Comparison of ENCODE assay signal across 7 mouse cellular contexts in the genomic region with DNA sequence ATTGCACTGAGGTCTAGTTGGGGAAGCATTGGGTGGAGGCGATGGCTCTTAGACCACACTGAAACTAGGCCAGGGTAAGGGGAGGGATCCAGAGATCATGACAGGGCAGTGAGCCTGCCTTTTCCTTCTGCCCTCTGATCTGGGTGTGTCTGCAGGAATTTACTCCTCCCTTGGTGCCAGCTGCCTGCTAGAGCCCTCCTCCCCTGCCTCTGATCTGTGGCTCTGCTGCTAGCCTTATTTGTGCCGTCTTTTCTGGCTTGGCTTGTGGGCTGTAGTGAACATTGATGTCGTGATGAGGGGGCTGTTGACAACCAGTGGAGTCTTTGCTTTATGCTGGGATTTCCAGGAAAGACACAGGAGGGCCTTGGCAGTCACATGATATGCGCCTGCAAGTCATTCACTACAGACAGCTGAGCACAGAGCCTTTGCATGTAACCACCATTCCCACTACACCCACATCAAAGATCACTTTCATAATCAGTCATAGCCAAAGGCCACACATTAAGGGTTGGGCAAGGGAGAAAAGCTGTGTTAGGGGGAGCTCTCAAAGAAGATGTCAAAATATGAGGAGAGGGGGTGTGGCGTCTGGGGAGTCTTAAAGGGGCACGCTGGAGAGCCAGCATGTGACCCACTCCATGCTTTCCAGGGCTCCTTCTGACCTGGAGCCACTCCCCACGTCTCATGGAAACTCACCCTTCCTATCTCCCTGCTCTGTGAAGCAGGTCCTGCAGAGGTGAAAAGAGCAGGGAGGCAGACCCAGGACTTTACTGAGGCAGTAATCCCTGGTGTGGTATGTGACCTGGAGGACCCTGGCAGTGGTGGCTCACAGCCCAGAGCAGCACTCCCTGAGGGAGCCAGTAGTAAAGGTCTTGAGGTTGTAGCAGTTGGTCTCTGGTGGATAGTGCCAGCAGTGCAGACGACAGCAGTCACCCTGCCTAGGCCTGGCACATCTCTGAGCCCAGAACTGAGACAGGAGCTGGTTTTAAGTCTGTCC. TPM values are rescaled to one million over a fixed set of nuclear protein-coding genes. Genes with fewer than 3 reads are reported as not detected.
DNase-seq lines count a peak whose midpoint lies in the region; ATAC-seq and TF ChIP-seq lines count a peak whose summit lies in the region.

No protein-coding gene starts in this region.

- H3K4me2 ChIP-seq in intestine, embryonic 16.5 days (ENCODE audit: low read depth, low read length) = peak overlapping the region; percentile 67
- H3K4me2 ChIP-seq in lung, embryonic 14.5 days = peak overlapping the region; percentile 62; the same call in 1 of the 2 replicates

- no peaks in the 10 kb centered on the region for H3K9me3 ChIP-seq in intestine, embryonic 16.5 days (ENCODE audit: control insufficient read depth, low read length)
- no peaks in the 10 kb centered on the region for H3K9me3 ChIP-seq in lung, embryonic 14.5 days (ENCODE audit: low read depth, low read length)

- no peaks in the 10 kb centered on the region for H3K36me3 ChIP-seq in heart, adult 2 months (ENCODE audit: control insufficient read depth, insufficient read depth, low read length)
- H3K36me3 ChIP-seq in intestine, embryonic 16.5 days (ENCODE audit: control insufficient read depth, insufficient read depth, low read length) = no peaks in the 10 kb centered on the region
- H3K36me3 ChIP-seq in lung, embryonic 14.5 days (ENCODE audit: insufficient read depth) = no peaks in the 10 kb centered on the region
- no peaks in the 10 kb centered on the region for H3K36me3 ChIP-seq in small intestine, adult 2 months (ENCODE audit: control insufficient read depth, insufficient read depth, low read length)

- H3K79me2 ChIP-seq in heart, adult 2 months (replicated peaks; ENCODE audit: control insufficient read depth, insufficient read depth, low read length) = no peaks in the 10 kb centered on the region

- no peaks in the 10 kb centered on the region for H3K27me3 ChIP-seq in heart, adult 2 months (ENCODE audit: control insufficient read depth, insufficient read depth, low read length)
- no peaks in the 10 kb centered on the region for H3K27me3 ChIP-seq in intestine, embryonic 16.5 days (replicated peaks; ENCODE audit: control insufficient read depth, insufficient read depth, low read length)
- no peaks in the 10 kb centered on the region for H3K27me3 ChIP-seq in lung, embryonic 14.5 days (ENCODE audit: insufficient read depth, low read length)
- no peaks in the 10 kb centered on the region for H3K27me3 ChIP-seq in small intestine, adult 2 months (ENCODE audit: control insufficient read depth, insufficient read depth, low read length)

- TF ChIP-seq EP300 in heart, adult 2 months (IDR thresholded peaks at IDR 0.05; ENCODE audit: insufficient read depth, low read depth, low read length) = 0 out of 2 replicates have a peak, but pooled peaks have one; percentile 6

- peak; percentile 88 for ATAC-seq in intestine, embryonic 16.5 days
- ATAC-seq in lung, embryonic 14.5 days (ENCODE audit: insufficient read depth) = peak; percentile 32; the same call in 1 of the 2 replicates

- TF ChIP-seq CTCF in heart, adult 2 months (IDR thresholded peaks at IDR 0.05) = peak; percentile 29; the same call in 1 of the 2 replicates
- no peak for TF ChIP-seq CTCF in lung, embryonic 14.5 days (IDR thresholded peaks at IDR 0.05; ENCODE audit: low read depth)
- TF ChIP-seq CTCF in small intestine, adult 2 months (IDR thresholded peaks at IDR 0.05; ENCODE audit: extremely low read depth, insufficient read length, insufficient replicate concordance, low read depth, low read length) = no peak

- H3K27ac ChIP-seq in heart, adult 2 months = peak overlapping the region; percentile 95
- peak overlapping the region; percentile 98 for H3K27ac ChIP-seq in intestine, embryonic 16.5 days (ENCODE audit: low read length)
- peak overlapping the region; percentile 88 for H3K27ac ChIP-seq in lung, embryonic 14.5 days (ENCODE audit: low read depth)
- H3K27ac ChIP-seq in small intestine, adult 2 months (ENCODE audit: insufficient read depth, low read depth, low read length) = peak overlapping the region; percentile 99

- intact Hi-C loops in heart, adult 2 months (cut with DNase I) = loop anchor here (5.0 kb wide), 1 partner anchor 67 kb away; the partner anchor contains the start of gene Ppfibp2

- 46% methylated on average over 8 of the region's 8 CpGs for WGBS in heart, adult 2 months
- WGBS in intestine, embryonic 16.5 days = 25% methylated on average over 8 of the region's 8 CpGs
- 18% methylated on average over 8 of the region's 8 CpGs for WGBS in lung, embryonic 14.5 days
- WGBS in small intestine, adult 2 months = 6% methylated on average over 8 of the region's 8 CpGs

- peak overlapping the region; percentile 3 for H3K9ac ChIP-seq in heart, adult 2 months (ENCODE audit: low read depth, low read length)
- peak overlapping the region; percentile 72 for H3K9ac ChIP-seq in intestine, embryonic 16.5 days (ENCODE audit: low read depth, low read length)
- no peak overlapping the region for H3K9ac ChIP-seq in lung, embryonic 14.5 days

- peaks cover 5% of the 10 kb centered on the region for H3K4me1 ChIP-seq in heart, adult 2 months (ENCODE audit: control insufficient read depth, insufficient read depth, low read length)
- H3K4me1 ChIP-seq in intestine, embryonic 16.5 days (ENCODE audit: control insufficient read depth, insufficient read depth, low read length) = peaks cover 37% of the 10 kb centered on the region
- peaks cover 28% of the 10 kb centered on the region for H3K4me1 ChIP-seq in lung, embryonic 14.5 days (ENCODE audit: insufficient read depth)
- H3K4me1 ChIP-seq in small intestine, adult 2 months (ENCODE audit: control insufficient read depth, insufficient read depth, insufficient read length, low read length) = peaks cover 36% of the 10 kb centered on the region

- peak overlapping the region; percentile 55 for H3K4me3 ChIP-seq in heart, adult 2 months
- H3K4me3 ChIP-seq in intestine, embryonic 16.5 days (ENCODE audit: low read length) = peak overlapping the region; percentile 52
- H3K4me3 ChIP-seq in lung, embryonic 14.5 days (ENCODE audit: low read depth, low read length) = no peak overlapping the region
- H3K4me3 ChIP-seq in small intestine, adult 2 months (ENCODE audit: low read depth, low read length) = peak overlapping the region; percentile 78

- DNase-seq in NIH3T3 (ENCODE audit: low read depth) = peak; percentile 1
- peak; percentile 47 for DNase-seq in embryo, embryonic 10.5 days (ENCODE audit: low spot score)
- peak; percentile 53 to 61 for DNase-seq in heart, adult 2 months
- peak; percentile 28 for DNase-seq in lung, embryonic 14.5 days
- DNase-seq in thymus, postnatal 14 days = no peak

- no peak for TF ChIP-seq POLR2A in heart, adult 2 months (IDR thresholded peaks at IDR 0.05; ENCODE audit: insufficient read depth, low read depth, low read length)
- no peak; the same call in 1 of the 2 replicates for TF ChIP-seq POLR2A in small intestine, adult 2 months (IDR thresholded peaks at IDR 0.05; ENCODE audit: low read depth, low read length)

RNA-seq across cellular contexts. Expression of gene 5330417H12Rik, which starts 39.4 kb away (rescaled TPM):
- total RNA-seq in heart, adult 2 months (2021) = not detected
- not detected in 2 replicates for polyA plus RNA-seq in heart, adult 2 months (2012; rRNA removed)
- not detected in 2 replicates for polyA plus RNA-seq in intestine, embryonic 16.5 days (2015; fragmentation: Nextera tagmentation; extraction: Ambion mirVana)
- polyA plus RNA-seq in lung, embryonic 14.5 days (2014; fragmentation: Nextera tagmentation; extraction: Ambion mirVana) = not detected in 2 replicates
- polyA plus RNA-seq in small intestine, adult 2 months (2012; rRNA removed) = not detected in 2 replicates
